Mouse (Mus musculus): ENCODE measurements around the gene Rbm43. TPM values are rescaled to one million over a fixed set of nuclear protein-coding genes. Genes with fewer than 3 reads are reported as not detected.
"Not testable (repeated sequence)": the region's sequence is repeated elsewhere in the genome, so short reads cannot be mapped to it uniquely, and the experiment has no call there.

Gene Rbm43
- polyA plus RNA-seq, 1 experiment, result 6.6 TPM

DNA sequence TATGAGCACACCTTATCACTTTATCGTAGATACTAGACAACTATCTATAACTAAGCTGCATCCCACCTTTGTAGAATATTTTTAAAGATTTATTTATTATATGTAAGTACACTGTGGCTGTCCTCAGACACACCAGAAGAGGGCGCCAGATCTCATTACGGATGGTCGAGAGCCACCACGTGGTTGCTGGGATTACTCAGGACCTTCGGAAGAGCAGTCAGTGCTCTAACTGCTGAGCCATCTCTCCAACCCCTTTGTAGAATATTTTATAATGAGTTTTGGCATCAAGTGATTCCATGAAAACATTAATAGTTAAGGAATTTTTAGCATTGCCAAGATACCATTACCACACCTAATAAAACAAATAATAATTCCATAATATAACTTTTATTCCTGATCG is 20.4 kb downstream of the Rbm43 start:
- 57% methylated on average over 7 of the region's 7 CpGs for WGBS
- Histone ChIP-seq H3K27ac (ENCODE audit: insufficient read depth, low read depth, low read length) (no peak overlapping the region), H3K4me3 (ENCODE audit: insufficient read depth, low read depth, low read length) (no peak overlapping the region), H3K4me1 (ENCODE audit: control insufficient read depth, insufficient read depth, low read length) (no peaks in the 10 kb centered on the region), H3K27me3 (replicated peaks; ENCODE audit: control insufficient read depth, insufficient read depth, low read length) (no peaks in the 10 kb centered on the region), H3K36me3 (ENCODE audit: control insufficient read depth, insufficient read depth, low read length) (no peaks in the 10 kb centered on the region)
- TF ChIP-seq CTCF (conservative IDR thresholded peaks at IDR 0.05; ENCODE audit: insufficient read depth, insufficient read length, low read depth, low read length) (no peak), POLR2A (IDR thresholded peaks at IDR 0.05; ENCODE audit: low read depth, low read length) (no peak)
- DNase-seq, result no peak

DNA sequence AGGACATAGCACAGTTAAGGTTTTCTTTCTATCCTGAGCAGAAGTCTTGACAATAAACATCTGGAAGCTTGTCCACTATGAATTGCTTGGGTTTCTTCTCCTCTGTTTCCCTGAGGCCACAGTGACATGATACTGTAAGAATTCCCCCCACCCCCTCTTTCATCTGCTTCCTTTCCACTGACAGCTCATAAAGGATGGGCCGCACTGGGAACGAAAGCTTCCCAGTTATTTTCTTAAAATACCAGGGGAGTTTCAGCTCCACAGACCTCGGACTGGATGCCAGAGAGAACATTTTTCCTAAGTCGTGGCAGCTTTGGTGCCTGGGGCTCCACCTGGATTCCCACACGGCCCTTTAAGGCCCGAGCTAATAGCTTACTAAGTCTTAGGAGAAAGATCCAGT is 22.2 kb downstream of the Rbm43 start:
- Histone ChIP-seq H3K36me3 (ENCODE audit: control insufficient read depth, insufficient read depth, low read length) (no peaks in the 10 kb centered on the region), H3K27ac (ENCODE audit: insufficient read depth, low read depth, low read length) (no peak overlapping the region), H3K4me3 (ENCODE audit: insufficient read depth, low read depth, low read length) (no peak overlapping the region), H3K4me1 (ENCODE audit: control insufficient read depth, insufficient read depth, low read length) (no peaks in the 10 kb centered on the region), H3K27me3 (replicated peaks; ENCODE audit: control insufficient read depth, insufficient read depth, low read length) (no peaks in the 10 kb centered on the region)
- DNase-seq, result peak; percentile 34
- WGBS, result 26% methylated on average over 6 of the region's 6 CpGs
- TF ChIP-seq CTCF (conservative IDR thresholded peaks at IDR 0.05; ENCODE audit: insufficient read depth, insufficient read length, low read depth, low read length), result no peak
- no peak for TF ChIP-seq POLR2A (IDR thresholded peaks at IDR 0.05; ENCODE audit: low read depth, low read length)

DNA sequence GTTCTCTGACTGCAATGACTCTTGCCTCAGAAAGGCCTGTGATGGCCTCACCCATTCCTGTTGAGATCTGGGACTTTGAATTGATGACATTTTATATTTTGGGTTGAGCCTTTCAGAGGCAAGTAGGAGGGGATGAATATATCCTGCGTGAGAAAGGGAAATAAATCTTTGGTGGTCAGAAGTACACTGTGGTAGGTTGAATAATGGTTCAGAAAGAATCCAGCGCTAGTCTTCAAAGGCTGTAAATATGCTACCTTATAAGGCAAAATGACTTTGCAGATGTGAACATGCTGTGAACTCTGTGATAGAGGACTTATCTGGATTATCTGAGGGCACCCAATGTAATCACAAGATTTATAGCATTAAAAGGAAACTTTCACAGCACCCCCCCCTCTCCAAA is 23.1 kb downstream of the Rbm43 start:
- no peak for DNase-seq
- Histone ChIP-seq H3K4me1 (ENCODE audit: control insufficient read depth, insufficient read depth, low read length) (no peaks in the 10 kb centered on the region), H3K4me3 (ENCODE audit: insufficient read depth, low read depth, low read length) (no peak overlapping the region), H3K36me3 (ENCODE audit: control insufficient read depth, insufficient read depth, low read length) (no peaks in the 10 kb centered on the region), H3K27me3 (replicated peaks; ENCODE audit: control insufficient read depth, insufficient read depth, low read length) (no peaks in the 10 kb centered on the region), H3K27ac (ENCODE audit: insufficient read depth, low read depth, low read length) (no peak overlapping the region)
- WGBS, result 50% methylated on average over 2 of the region's 2 CpGs
- no peak for TF ChIP-seq CTCF (conservative IDR thresholded peaks at IDR 0.05; ENCODE audit: insufficient read depth, insufficient read length, low read depth, low read length)
- no peak for TF ChIP-seq POLR2A (IDR thresholded peaks at IDR 0.05; ENCODE audit: low read depth, low read length)

DNA sequence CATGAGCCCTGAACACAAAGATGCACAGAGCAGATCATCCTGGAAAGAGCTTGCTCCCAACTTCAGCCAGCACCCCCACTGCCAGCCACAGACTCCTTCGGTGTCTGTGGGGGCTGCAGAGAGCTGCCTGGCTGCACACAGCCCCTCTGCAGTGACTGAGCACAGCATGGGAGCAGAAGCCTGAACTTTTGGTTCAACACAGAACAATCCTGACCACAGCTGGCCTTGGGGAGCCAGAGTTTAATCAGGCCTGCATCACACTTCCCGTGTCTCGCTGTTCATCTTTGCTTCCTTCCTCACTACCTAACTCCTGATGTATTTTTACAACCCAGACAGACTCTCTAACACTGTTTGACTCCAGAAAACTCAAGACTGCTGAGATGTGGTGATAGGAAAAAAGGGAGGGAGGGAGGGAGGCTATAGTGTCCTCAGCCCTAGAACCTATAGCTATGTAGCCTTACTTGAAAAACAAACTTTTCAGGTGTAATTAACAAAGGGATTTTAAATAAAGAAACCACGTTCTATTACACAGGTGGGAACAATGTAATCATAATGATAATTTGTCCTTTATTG is 27.3 kb downstream of the Rbm43 start:
- Histone ChIP-seq H3K36me3 (ENCODE audit: control insufficient read depth, insufficient read depth, low read length) (no peaks in the 10 kb centered on the region), H3K27me3 (replicated peaks; ENCODE audit: control insufficient read depth, insufficient read depth, low read length) (no peaks in the 10 kb centered on the region), H3K4me3 (ENCODE audit: insufficient read depth, low read depth, low read length) (no peak overlapping the region), H3K4me1 (ENCODE audit: control insufficient read depth, insufficient read depth, low read length) (no peaks in the 10 kb centered on the region), H3K27ac (ENCODE audit: insufficient read depth, low read depth, low read length) (no peak overlapping the region)
- WGBS, result 61% methylated on average over 4 of the region's 4 CpGs
- TF ChIP-seq POLR2A (IDR thresholded peaks at IDR 0.05; ENCODE audit: low read depth, low read length) (no peak), CTCF (conservative IDR thresholded peaks at IDR 0.05; ENCODE audit: insufficient read depth, insufficient read length, low read depth, low read length) (no peak)
- no peak for DNase-seq

DNA sequence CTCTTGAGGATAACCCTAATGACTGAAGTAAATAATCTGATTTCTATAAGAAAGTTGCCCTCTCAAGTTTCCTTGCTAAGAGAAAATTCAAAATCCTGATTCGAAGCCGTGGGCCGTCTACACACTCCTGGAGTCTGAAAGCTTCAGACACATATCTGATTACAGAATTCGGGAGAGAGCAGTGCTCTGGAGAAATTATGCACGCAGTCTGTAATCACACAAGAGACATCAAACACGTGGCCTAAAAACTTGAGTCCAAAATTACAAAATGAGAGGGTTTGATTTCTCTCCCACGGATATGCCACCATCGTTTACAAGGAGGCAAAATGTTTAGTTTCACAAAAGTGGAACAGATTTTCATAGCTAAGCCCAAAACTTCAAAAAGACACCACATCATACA is 29.3 kb downstream of the Rbm43 start:
- Histone ChIP-seq H3K4me3 (ENCODE audit: insufficient read depth, low read depth, low read length) (no peak overlapping the region), H3K4me1 (ENCODE audit: control insufficient read depth, insufficient read depth, low read length) (no peaks in the 10 kb centered on the region), H3K27me3 (replicated peaks; ENCODE audit: control insufficient read depth, insufficient read depth, low read length) (no peaks in the 10 kb centered on the region), H3K36me3 (ENCODE audit: control insufficient read depth, insufficient read depth, low read length) (no peaks in the 10 kb centered on the region), H3K27ac (ENCODE audit: insufficient read depth, low read depth, low read length) (no peak overlapping the region)
- 50% methylated on average over 8 of the region's 8 CpGs for WGBS
- TF ChIP-seq POLR2A (IDR thresholded peaks at IDR 0.05; ENCODE audit: low read depth, low read length) (no peak), CTCF (conservative IDR thresholded peaks at IDR 0.05; ENCODE audit: insufficient read depth, insufficient read length, low read depth, low read length) (no peak)
- DNase-seq, result no peak

DNA sequence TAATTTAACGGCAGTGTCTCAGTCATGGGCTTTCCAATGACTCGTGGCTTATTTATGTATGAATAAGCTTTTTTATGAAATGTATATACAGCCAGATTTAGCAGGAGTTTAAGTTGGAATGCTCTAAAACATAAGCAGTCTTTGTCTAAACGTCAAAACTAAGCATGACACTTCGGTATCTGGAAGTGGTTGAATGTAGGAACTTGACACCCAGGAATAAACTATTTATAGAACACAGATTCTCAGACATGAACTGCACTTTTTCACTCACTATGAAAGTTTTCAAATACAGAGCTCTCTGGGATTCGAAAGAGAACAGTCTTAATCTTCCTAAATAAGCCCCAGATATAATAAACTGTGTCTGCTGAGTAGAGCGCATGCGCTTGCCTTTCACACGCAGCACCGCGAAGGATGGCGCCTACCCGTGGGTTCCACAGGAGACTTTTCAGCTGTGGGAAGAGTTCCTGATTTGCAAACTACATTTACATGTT is 42.5 kb downstream of the Rbm43 start:
- TF ChIP-seq CTCF (conservative IDR thresholded peaks at IDR 0.05; ENCODE audit: insufficient read depth, insufficient read length, low read depth, low read length), result no peak

DNA sequence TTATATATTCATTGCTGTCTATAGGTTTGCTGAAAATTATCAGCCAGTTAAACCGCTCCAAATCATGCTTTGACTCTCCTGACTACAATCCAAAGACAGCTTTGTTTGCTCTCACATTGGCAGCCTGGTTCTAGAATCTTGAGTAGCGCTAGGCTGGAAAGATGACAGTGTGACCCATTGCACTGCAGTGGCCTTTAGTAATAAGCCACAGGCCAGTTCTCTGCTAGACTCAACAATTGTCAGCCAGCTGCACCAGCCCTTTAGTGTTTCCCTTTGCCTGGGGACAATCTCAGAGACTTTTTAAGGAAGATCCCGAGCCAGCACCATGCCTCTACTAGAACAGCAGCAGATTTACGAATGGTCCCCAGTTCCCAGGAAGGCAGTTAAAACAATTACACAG is 44.0 kb downstream of the Rbm43 start:
- Histone ChIP-seq H3K4me3 (ENCODE audit: insufficient read depth, low read depth, low read length) (no peak overlapping the region), H3K27me3 (replicated peaks; ENCODE audit: control insufficient read depth, insufficient read depth, low read length) (no peaks in the 10 kb centered on the region), H3K36me3 (ENCODE audit: control insufficient read depth, insufficient read depth, low read length) (no peaks in the 10 kb centered on the region), H3K27ac (ENCODE audit: insufficient read depth, low read depth, low read length) (no peak overlapping the region), H3K4me1 (ENCODE audit: control insufficient read depth, insufficient read depth, low read length) (no peaks in the 10 kb centered on the region)
- TF ChIP-seq POLR2A (IDR thresholded peaks at IDR 0.05; ENCODE audit: low read depth, low read length) (no peak), CTCF (conservative IDR thresholded peaks at IDR 0.05; ENCODE audit: insufficient read depth, insufficient read length, low read depth, low read length) (no peak)
- 82% methylated on average over 4 of the region's 4 CpGs for WGBS
- no peak for DNase-seq

More for the DNA sequence above, 42.5 kb downstream of the Rbm43 start:
- H3K36me3 ChIP-seq (ENCODE audit: control insufficient read depth, insufficient read depth, low read length), result no peaks in the 10 kb centered on the region
- DNase-seq, result no peak
- no peaks in the 10 kb centered on the region for H3K27me3 ChIP-seq (replicated peaks; ENCODE audit: control insufficient read depth, insufficient read depth, low read length)
- no peak overlapping the region for H3K4me3 ChIP-seq (ENCODE audit: insufficient read depth, low read depth, low read length)
- no peaks in the 10 kb centered on the region for H3K4me1 ChIP-seq (ENCODE audit: control insufficient read depth, insufficient read depth, low read length)
- H3K27ac ChIP-seq (ENCODE audit: insufficient read depth, low read depth, low read length), result no peak overlapping the region
- 88% methylated on average over 12 of the region's 12 CpGs for WGBS

DNA sequence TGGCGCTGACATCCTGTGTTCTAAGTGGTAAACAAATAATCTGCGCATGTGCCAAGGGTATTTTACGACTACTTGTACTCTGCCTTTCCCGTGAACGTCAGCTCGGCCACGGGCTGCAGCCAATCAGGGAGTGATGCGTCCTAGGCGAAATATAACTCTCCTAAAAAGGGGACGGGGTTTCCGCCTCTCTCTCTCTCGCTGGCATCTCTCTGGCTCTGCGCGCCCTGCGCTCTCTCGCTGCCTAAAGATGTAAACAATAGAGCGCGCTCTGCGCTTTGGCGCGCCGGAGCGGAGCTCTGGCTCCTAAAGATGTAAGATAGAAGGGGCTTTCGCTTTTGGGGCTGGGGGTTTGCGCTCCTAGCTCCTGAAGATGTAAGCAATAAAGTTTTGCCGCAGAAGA is 44.8 kb downstream of the Rbm43 start:
- not testable (repeated sequence) for H3K27me3 ChIP-seq (replicated peaks; ENCODE audit: control insufficient read depth, insufficient read depth, low read length); H3K36me3 ChIP-seq (ENCODE audit: control insufficient read depth, insufficient read depth, low read length); H3K27ac ChIP-seq (ENCODE audit: insufficient read depth, low read depth, low read length); H3K4me3 ChIP-seq (ENCODE audit: insufficient read depth, low read depth, low read length); H3K4me1 ChIP-seq (ENCODE audit: control insufficient read depth, insufficient read depth, low read length)
- WGBS, result 94% methylated on average over 12 of the region's 26 CpGs
- DNase-seq, result peak; percentile 17
